Mouse (Mus musculus) heart, embryonic 12.5 days (tissue): ENCODE measurements at regions not wholly inside any gene's neighbourhood (a gene's known extent, or its start where the extent isn't known, plus 50 kb on each side); places are given as distances from the start of the nearest gene placed in this dataset.

ENCODE experiments used
- ATAC-seq: fragments of 200-750 bp; cut with Nextera tagmentation; 2 replicates; pipeline ENCODE4 v1.8.0; 2017; ENCODE audit warnings: moderate TSS enrichment, moderate library complexity; ENCODE audit not compliant: insufficient number of reproducible peaks, low FRiP score
- H3K27ac ChIP-seq: fragments of 300-500 bp; sonication (generic); 2 replicates; pipeline ENCODE4 v1.5.1; 2016; ENCODE audit warnings: mild to moderate bottlenecking, moderate library complexity; ENCODE audit not compliant: poor library complexity, severe bottlenecking
- H3K27me3 ChIP-seq: fragments of 300-500 bp; sonication (generic); replicated peaks from 2 replicates; pipeline ENCODE4 v1.6.1; 2016; ENCODE audit warnings: mild to moderate bottlenecking, moderate library complexity
- H3K36me3 ChIP-seq: fragments of 300-500 bp; sonication (generic); 2 replicates; pipeline ENCODE4 v1.6.1; 2016; ENCODE audit warnings: mild to moderate bottlenecking, moderate library complexity
- H3K4me1 ChIP-seq: fragments of 300-500 bp; sonication (generic); replicated peaks from 2 replicates; pipeline ENCODE4 v1.6.1; 2016; ENCODE audit warnings: mild to moderate bottlenecking
- H3K4me2 ChIP-seq: fragments of 300-500 bp; sonication (generic); 2 replicates; pipeline ENCODE4 v1.6.1; 2016; ENCODE audit warnings: mild to moderate bottlenecking, moderate library complexity
- H3K4me3 ChIP-seq: fragments of 300-500 bp; sonication (generic); 2 replicates; pipeline ENCODE4 v1.5.1; 2016; ENCODE audit warnings: mild to moderate bottlenecking
- H3K9ac ChIP-seq: fragments of 300-500 bp; sonication (generic); 2 replicates; pipeline ENCODE4 v1.6.1; 2016; ENCODE audit warnings: mild to moderate bottlenecking, moderate library complexity
- H3K9me3 ChIP-seq: fragments of 300-500 bp; sonication (generic); replicated peaks from 2 replicates; pipeline ENCODE4 v1.6.1; 2016; ENCODE audit warnings: mild to moderate bottlenecking, moderate library complexity
- WGBS: fragments of 180-500 bp; shearing (Covaris S2); methylation state at CpG from one replicate; pipeline ENCODE4 v1.1.7; 2016; 5-methylcytosine and 5-hydroxymethylcytosine counted together

DNA sequence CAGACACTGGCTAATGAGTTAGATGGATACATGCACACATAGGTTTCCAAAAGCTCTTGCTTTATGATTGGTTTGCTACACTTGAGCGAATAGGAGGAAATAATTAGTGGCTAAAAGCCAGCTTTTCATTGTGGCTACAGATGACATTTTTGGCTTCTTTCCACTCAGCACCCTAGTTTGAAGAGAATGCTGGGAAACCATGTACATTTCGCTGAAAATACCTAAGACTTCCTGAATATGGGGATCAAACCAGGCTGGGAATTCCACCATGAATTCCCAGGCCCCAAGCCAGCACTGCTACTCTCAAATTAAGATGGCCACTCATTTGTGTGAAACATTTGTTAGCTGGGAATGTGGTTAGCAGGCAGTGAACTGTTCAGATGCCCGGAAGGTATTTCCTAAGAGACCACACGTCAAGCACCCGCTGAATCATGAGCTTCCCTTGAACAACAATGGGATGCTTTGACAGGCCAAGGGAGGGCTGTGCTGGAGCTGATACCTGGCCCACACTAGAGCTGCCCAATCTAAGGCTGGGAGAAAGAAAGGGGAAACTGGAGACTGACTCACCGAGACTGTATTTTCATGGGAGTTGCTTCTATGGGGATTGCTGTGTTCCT lies 195.5 kb downstream of the Foxa2 start:
- H3K9me3 ChIP-seq: no peaks in the 10 kb centered on the region
- H3K36me3 ChIP-seq: no peaks in the 10 kb centered on the region
- no peak overlapping the region for H3K9ac ChIP-seq
- 66% methylated on average over 6 of the region's 6 CpGs for WGBS
- no peak overlapping the region for H3K4me2 ChIP-seq
- no peak overlapping the region for H3K4me3 ChIP-seq
- ATAC-seq: no peak
- 0 out of 2 replicates have a peak, but pooled peaks cover 3% of the 10 kb centered on the region for H3K27me3 ChIP-seq
- H3K27ac ChIP-seq: no peak overlapping the region
- no peaks in the 10 kb centered on the region for H3K4me1 ChIP-seq

DNA sequence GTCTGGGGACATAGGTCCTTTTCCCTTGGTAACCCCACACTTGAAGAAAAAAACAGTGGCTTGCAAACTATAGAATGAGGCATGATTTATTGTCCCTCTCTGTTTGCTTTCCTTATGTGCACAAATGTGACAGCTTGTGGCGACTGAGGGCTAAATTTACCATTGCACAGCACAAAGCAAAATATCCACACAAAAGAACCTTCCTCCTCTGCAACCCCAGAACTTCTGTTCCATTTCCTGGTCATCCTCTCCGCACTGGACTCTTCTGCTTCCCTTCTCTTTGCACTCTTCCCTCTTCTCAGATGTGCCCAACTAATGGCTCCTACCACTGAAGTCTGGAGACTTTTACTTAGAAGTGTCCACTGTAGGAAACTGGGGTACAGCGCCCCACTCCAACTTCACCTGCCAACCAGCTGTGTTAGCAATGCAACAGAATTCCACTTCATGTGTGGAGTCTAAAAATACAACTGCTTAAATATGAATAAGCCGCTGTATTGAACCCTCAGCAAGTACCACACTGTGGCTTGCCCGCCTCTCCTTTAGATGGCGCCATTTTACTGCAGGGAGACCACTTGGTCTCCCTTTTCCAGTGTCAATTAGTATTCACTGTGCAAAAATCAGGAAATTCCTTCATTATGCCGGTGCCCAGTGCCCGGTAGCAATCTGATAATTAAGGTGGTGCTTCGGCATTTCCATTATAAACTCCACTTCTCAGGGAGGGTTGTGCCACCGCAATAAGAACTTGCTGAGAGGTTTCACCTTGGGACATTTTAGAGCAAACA lies 199.6 kb downstream of the Foxa2 start:
- Histone ChIP-seq H3K27me3 (0 out of 2 replicates have a peak, but pooled peaks cover 3% of the 10 kb centered on the region), H3K9me3 (no peaks in the 10 kb centered on the region), H3K4me2 (no peak overlapping the region), H3K9ac (no peak overlapping the region), H3K36me3 (no peaks in the 10 kb centered on the region), H3K4me3 (no peak overlapping the region), H3K4me1 (no peaks in the 10 kb centered on the region), H3K27ac (no peak overlapping the region)
- ATAC-seq: no peak
- WGBS: 28% methylated on average over 10 of the region's 10 CpGs

DNA sequence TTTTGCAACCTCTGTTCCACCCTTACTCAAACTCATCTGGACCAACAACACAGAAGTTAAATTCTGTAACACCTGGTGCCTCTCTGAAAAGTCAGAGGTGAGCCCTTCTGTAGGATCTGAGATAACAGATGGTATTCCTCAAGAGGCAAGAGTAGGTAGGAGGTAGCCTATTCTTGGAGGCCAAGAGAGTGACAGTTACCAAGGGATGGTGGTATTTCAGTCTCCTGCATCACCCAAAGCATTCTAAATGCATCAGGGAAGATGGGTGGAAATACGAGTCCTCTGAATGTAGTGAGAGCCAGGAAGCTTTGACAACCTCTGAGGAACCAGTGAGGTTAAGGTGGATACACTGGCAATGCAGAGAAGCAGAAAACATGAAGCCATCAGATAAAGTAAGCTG lies 201.5 kb downstream of the Foxa2 start:
- H3K27ac ChIP-seq: no peak overlapping the region
- no peaks in the 10 kb centered on the region for H3K9me3 ChIP-seq
- H3K9ac ChIP-seq: no peak overlapping the region
- H3K36me3 ChIP-seq: no peaks in the 10 kb centered on the region
- no peak overlapping the region for H3K4me2 ChIP-seq
- H3K4me3 ChIP-seq: no peak overlapping the region
- 0 out of 2 replicates have a peak, but pooled peaks cover 3% of the 10 kb centered on the region for H3K27me3 ChIP-seq
- no peaks in the 10 kb centered on the region for H3K4me1 ChIP-seq
- 62% methylated on average over 1 of the region's 1 CpGs for WGBS
- no peak for ATAC-seq

DNA sequence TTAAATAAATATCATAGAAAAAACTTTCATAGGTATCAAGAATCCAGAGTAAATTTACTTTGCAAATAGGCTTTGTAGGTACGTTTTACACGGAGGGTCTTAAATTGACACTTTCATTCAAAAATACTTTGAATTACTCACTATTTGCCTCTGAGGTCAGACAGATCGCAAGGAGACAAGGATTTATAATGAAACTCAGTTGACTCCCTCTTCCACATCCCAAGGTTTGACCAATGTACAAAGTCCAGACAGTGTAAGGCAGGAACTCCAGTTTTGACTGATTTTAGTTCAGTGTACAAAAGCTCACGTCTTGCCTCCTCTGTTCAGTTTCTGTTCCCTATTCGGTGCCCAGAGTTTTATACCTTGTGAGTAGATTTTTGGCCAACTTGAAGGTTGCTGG lies 205.8 kb downstream of the Foxa2 start:
- H3K36me3 ChIP-seq: no peaks in the 10 kb centered on the region
- H3K9ac ChIP-seq: no peak overlapping the region
- no peak for ATAC-seq
- no peak overlapping the region for H3K4me2 ChIP-seq
- no peaks in the 10 kb centered on the region for H3K4me1 ChIP-seq
- no peaks in the 10 kb centered on the region for H3K9me3 ChIP-seq
- WGBS: 78% methylated on average over 5 of the region's 5 CpGs
- no peak overlapping the region for H3K4me3 ChIP-seq
- no peaks in the 10 kb centered on the region; the same call in 1 of the 2 replicates for H3K27me3 ChIP-seq
- H3K27ac ChIP-seq: no peak overlapping the region

DNA sequence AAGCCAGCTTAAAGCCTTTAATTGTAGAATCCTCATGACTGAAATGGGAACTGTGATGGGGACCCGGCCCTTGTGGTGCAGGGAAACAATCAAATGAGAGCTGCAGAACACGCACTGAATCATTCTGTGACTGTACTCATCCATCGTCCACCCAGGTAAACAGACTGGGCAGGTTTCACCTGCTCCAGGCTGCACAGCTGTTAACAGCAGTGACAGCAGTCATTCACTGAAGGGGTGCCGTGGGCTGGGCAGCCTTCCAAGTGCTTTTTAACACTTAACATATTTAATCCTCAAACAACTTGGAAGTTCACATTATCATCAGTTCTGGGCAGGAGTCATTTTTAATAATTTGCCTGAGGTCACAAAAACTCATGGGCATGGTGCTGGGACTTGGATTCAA lies 208.2 kb downstream of the Foxa2 start:
- no peak overlapping the region for H3K9ac ChIP-seq
- 71% methylated on average over 4 of the region's 4 CpGs for WGBS
- no peak overlapping the region for H3K4me3 ChIP-seq
- no peaks in the 10 kb centered on the region for H3K36me3 ChIP-seq
- H3K9me3 ChIP-seq: no peaks in the 10 kb centered on the region
- no peak for ATAC-seq
- H3K4me2 ChIP-seq: no peak overlapping the region
- H3K27ac ChIP-seq: no peak overlapping the region
- no peaks in the 10 kb centered on the region; the same call in 1 of the 2 replicates for H3K27me3 ChIP-seq
- no peaks in the 10 kb centered on the region for H3K4me1 ChIP-seq

DNA sequence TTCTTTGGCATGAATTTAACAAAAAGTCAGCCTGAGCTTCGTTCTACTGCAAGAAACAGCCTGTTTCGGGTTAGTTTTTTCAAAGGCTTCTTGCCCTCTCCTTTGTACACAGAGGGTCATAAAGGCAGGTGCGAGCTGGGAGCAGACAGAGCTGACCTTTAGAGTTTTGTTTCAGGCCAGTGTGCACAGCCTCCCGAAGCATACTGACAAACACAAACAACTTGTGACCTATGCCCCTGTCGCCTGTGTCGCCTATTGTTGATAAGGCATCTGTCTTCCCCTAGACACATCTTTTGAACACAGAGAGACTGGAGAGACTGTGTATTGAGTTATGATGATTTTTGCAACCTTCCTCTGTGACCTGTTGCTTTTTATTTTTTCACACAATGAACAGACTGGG lies 216.2 kb downstream of the Foxa2 start:
- Histone ChIP-seq H3K4me1 (no peaks in the 10 kb centered on the region), H3K36me3 (no peaks in the 10 kb centered on the region), H3K4me2 (no peak overlapping the region), H3K9ac (no peak overlapping the region), H3K4me3 (no peak overlapping the region), H3K9me3 (no peaks in the 10 kb centered on the region), H3K27ac (no peak overlapping the region), H3K27me3 (no peaks in the 10 kb centered on the region)
- WGBS: 58% methylated on average over 6 of the region's 6 CpGs
- ATAC-seq: no peak

DNA sequence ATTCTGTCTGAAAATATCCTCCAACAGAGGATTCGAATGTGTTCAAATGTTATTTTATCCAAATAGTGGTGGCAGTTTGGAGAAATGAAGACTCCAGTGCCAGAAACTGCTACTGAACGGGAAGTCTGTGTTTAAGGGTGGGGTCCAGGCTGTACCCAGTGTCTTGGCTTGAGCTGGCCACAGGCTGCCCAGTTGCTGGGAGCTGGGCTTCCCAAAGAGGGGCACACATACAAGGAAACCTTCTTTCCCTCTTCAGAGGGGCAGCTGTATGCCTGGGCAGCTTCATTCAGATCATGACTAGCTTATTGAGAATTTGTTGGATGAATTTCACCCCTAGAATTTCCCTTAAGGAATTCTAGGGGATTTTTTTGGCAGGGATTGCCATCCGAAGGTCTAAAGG lies 229.8 kb downstream of the Foxa2 start:
- WGBS: 69% methylated on average over 3 of the region's 3 CpGs
- ATAC-seq: no peak

DNA sequence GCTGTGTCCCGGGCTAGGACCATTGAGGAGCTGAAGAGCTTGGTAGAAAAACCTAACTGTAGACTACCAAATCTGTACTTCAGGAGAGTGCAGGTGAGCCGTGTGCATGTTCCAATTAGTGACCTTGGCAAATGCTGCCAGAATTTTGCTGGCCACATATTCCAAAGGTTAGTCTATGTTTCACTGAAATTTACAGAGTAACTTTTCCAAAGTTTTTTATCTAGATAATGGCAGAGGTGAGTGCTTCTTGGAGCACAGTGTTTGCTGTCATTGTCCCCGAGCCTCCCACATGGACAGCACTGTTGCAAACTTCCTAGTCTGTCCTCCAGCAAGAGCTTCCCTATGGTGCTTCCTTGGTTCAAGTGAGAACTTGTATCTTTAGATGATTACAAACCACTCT lies 232.5 kb downstream of the Foxa2 start:
- no peak overlapping the region for H3K4me2 ChIP-seq
- no peak overlapping the region for H3K4me3 ChIP-seq
- H3K4me1 ChIP-seq: no peaks in the 10 kb centered on the region
- no peak for ATAC-seq
- no peaks in the 10 kb centered on the region for H3K36me3 ChIP-seq
- H3K9me3 ChIP-seq: no peaks in the 10 kb centered on the region
- H3K9ac ChIP-seq: no peak overlapping the region
- no peaks in the 10 kb centered on the region for H3K27me3 ChIP-seq
- no peak overlapping the region for H3K27ac ChIP-seq
- WGBS: 66% methylated on average over 3 of the region's 3 CpGs

More for the DNA sequence above, 229.8 kb downstream of the Foxa2 start:
- no peaks in the 10 kb centered on the region for H3K4me1 ChIP-seq
- no peaks in the 10 kb centered on the region for H3K36me3 ChIP-seq
- H3K4me3 ChIP-seq: no peak overlapping the region
- H3K4me2 ChIP-seq: no peak overlapping the region
- H3K9ac ChIP-seq: no peak overlapping the region
- no peak overlapping the region for H3K27ac ChIP-seq
- no peaks in the 10 kb centered on the region for H3K9me3 ChIP-seq
- no peaks in the 10 kb centered on the region for H3K27me3 ChIP-seq

DNA sequence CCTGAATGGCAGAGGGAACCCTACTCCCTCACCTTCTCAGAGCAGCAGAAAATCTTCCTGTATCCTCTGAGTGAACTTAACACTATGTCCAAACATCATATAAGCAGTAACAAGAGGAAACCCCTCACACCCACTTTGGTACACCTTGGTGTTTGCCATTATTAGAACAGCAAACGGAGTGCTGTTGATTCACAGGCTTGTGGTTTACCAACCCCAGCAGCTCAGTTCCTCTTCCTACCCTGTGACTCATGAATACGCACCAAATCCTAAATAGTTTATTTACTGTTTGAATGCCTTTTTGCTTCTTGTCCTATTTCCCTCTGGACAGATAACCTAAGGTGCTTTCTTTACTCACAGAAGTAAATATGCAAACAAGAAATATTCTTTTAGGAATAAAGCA lies 233.3 kb downstream of the Foxa2 start:
- Histone ChIP-seq H3K4me1 (no peaks in the 10 kb centered on the region), H3K27ac (no peak overlapping the region), H3K9ac (no peak overlapping the region), H3K36me3 (no peaks in the 10 kb centered on the region), H3K27me3 (no peaks in the 10 kb centered on the region), H3K4me2 (no peak overlapping the region), H3K4me3 (no peak overlapping the region), H3K9me3 (no peaks in the 10 kb centered on the region)
- no peak for ATAC-seq
- WGBS: 76% methylated on average over 2 of the region's 2 CpGs

DNA sequence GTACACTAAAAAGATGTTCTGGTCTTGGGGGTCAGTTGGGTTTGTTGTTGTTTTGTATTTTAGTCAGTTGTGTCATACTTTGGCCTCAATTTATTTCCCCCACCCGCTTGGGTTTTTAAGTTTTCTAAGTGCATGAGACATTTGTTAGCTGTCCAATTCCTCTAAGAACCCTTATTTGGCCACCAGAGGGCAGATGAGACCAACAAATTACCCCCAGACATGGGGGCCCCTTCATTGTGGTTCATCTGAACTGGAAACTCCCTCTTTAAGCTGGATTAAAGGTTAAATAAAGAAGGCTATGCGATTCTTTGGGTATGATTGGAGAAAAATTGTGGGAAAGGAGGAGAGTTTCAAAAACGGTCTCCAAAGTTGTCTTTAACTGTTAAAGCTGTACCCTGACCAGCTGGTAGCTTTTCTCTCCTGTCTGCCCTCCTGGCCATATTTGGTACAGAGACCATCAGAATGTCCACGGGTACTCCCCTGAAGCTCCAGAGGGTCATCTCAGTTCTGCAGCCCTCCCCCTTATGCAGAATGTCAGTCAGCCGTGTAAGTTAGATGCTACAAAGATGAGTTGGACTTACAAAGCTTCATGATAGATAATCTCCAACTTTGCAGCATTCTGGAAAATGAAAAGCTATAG lies 238.6 kb downstream of the Foxa2 start:
- no peaks in the 10 kb centered on the region for H3K9me3 ChIP-seq
- H3K4me1 ChIP-seq: no peaks in the 10 kb centered on the region
- H3K36me3 ChIP-seq: no peaks in the 10 kb centered on the region
- no peak for ATAC-seq
- no peak overlapping the region for H3K4me2 ChIP-seq
- no peak overlapping the region for H3K4me3 ChIP-seq
- peaks cover 6% of the 10 kb centered on the region for H3K27me3 ChIP-seq
- H3K9ac ChIP-seq: no peak overlapping the region
- WGBS: 41% methylated on average over 5 of the region's 5 CpGs
- no peak overlapping the region for H3K27ac ChIP-seq

DNA sequence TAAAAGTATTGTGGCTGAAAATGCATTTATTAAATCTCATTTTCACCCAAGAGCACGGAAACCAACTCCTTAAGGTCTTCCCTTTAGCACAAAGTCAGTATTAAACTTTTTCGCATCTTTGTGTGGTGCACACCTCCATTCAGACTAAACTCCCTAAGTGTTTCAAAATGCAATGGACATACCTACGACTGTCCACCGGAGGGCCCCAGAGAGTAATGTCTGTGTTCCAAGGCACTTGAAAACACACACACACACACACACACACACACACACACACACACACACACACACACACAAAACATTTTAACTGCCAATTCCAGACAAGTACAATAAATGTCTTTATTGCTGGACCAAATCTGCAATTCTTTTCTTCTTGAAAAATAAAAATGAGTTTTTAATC lies 243.7 kb downstream of the Foxa2 start:
- H3K9ac ChIP-seq: no peak overlapping the region
- no peak overlapping the region for H3K4me2 ChIP-seq
- H3K36me3 ChIP-seq: no peaks in the 10 kb centered on the region
- no peaks in the 10 kb centered on the region for H3K9me3 ChIP-seq
- no peak overlapping the region for H3K27ac ChIP-seq
- H3K4me1 ChIP-seq: no peaks in the 10 kb centered on the region
- no peak overlapping the region for H3K4me3 ChIP-seq
- peaks cover 6% of the 10 kb centered on the region for H3K27me3 ChIP-seq
- no peak for ATAC-seq
- 28% methylated on average over 4 of the region's 4 CpGs for WGBS
